Mouse (Mus musculus) lung, postnatal 10 days (tissue): ENCODE data around the gene Ahctf1.
A peak's percentile ranks its signal among the peaks of the same experiment; 100 is the strongest.

Source experiments
- DNase-seq: peaks from one replicate; pipeline ENCODE4 v3.0.0; 2021

Ahctf1 gene

GRCm38 (mm10) chr1:179709390-179709789 lies 94.1 kb downstream of the Ahctf1 start:
- DNase-seq = peak; percentile 63

DNA sequence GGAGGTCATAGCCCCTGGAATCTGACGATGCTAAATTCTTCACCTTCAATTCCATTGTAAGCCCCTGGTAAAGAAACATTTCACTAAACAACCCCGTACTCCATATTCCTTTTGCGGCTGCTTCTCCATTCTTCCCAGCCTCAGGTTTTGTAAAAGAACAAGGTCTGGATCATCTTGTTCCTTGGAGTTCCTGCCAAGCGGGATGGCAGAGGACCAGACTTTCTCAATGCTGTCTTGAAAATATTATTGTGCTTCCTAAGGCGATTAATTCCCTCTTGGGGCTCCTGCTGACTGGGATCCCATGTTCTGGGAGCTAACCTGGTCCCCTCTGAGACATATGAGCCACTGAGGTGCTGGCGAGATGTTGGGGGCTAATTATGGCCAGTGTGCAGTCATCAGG lies 98.3 kb downstream of the Ahctf1 start:
- peak; percentile 10 for DNase-seq

DNA sequence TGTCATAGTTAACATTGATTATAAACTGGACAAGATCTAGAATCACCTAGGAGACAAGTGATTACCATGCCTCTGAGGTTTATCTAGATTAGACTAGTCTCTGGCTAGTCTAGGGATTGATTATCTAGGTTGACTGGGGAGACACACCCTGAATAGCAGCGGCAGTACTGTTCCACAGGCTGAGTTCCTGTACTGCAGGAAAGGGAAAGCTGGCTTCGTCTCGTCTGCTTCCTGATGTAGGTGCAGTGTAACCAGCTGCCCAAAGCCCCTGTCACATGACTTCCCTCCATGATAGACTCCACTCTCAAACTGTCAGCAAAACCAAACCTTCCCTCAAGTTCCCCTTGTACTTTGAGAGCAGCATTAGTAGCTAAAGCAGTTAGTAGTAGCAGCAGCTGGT lies 99.3 kb downstream of the Ahctf1 start:
- no peak for DNase-seq
